Mouse (Mus musculus) midbrain, embryonic 11.5 days (tissue): ENCODE measurements at regions not wholly inside any gene's neighbourhood (a gene's known extent, or its start where the extent isn't known, plus 50 kb on each side); places are given as distances from the start of the nearest gene placed in this dataset.

Experiments
- ATAC-seq: fragments of 200-750 bp; cut with Nextera tagmentation; 2 replicates; pipeline ENCODE4 v1.8.0; 2017; ENCODE audit warnings: moderate TSS enrichment, moderate library complexity; ENCODE audit not compliant: low FRiP score
- DNase-seq: peaks from one replicate; pipeline ENCODE4 v3.0.0; 2015; ENCODE audit warnings: low spot score; ENCODE audit errors: missing footprints
- H3K27ac ChIP-seq: fragments of 300-500 bp; sonication (generic); 2 replicates; pipeline ENCODE4 v1.5.1; 2014; ENCODE audit warnings: low read depth, low read length
- H3K27me3 ChIP-seq: fragments of 300-500 bp; sonication (generic); 2 replicates; pipeline ENCODE4 v1.6.1; 2014; ENCODE audit warnings: mild to moderate bottlenecking, low read length, moderate library complexity, mixed read lengths; ENCODE audit not compliant: control insufficient read depth, insufficient read depth
- H3K36me3 ChIP-seq: fragments of 300-500 bp; sonication (generic); 2 replicates; pipeline ENCODE4 v1.6.1; 2014; ENCODE audit warnings: mild to moderate bottlenecking, low read length, moderate library complexity, mixed read lengths; ENCODE audit not compliant: control insufficient read depth, insufficient read depth
- H3K4me1 ChIP-seq: fragments of 300-500 bp; sonication (generic); 2 replicates; pipeline ENCODE4 v1.6.1; 2014; ENCODE audit warnings: low read length; ENCODE audit not compliant: control insufficient read depth, insufficient read depth
- H3K4me2 ChIP-seq: fragments of 300-500 bp; sonication (generic); 2 replicates; pipeline ENCODE4 v1.6.1; 2014; ENCODE audit warnings: mild to moderate bottlenecking, moderate library complexity
- H3K4me3 ChIP-seq: fragments of 300-500 bp; sonication (generic); 2 replicates; pipeline ENCODE4 v1.5.1; 2014; ENCODE audit warnings: low read depth, low read length
- H3K9ac ChIP-seq: fragments of 300-500 bp; sonication (generic); 2 replicates; pipeline ENCODE4 v1.6.1; 2014; ENCODE audit warnings: low read length
- H3K9me3 ChIP-seq: fragments of 300-500 bp; sonication (generic); 2 replicates; pipeline ENCODE4 v1.6.1; 2016; ENCODE audit warnings: low read length; ENCODE audit not compliant: control insufficient read depth
- WGBS: fragments of 180-500 bp; shearing (Covaris S2); extraction: QIAGEN DNeasy Blood & Tissue Kit; methylation state at CpG from one replicate; pipeline ENCODE4 v1.1.7; 2014; 5-methylcytosine and 5-hydroxymethylcytosine counted together

DNA sequence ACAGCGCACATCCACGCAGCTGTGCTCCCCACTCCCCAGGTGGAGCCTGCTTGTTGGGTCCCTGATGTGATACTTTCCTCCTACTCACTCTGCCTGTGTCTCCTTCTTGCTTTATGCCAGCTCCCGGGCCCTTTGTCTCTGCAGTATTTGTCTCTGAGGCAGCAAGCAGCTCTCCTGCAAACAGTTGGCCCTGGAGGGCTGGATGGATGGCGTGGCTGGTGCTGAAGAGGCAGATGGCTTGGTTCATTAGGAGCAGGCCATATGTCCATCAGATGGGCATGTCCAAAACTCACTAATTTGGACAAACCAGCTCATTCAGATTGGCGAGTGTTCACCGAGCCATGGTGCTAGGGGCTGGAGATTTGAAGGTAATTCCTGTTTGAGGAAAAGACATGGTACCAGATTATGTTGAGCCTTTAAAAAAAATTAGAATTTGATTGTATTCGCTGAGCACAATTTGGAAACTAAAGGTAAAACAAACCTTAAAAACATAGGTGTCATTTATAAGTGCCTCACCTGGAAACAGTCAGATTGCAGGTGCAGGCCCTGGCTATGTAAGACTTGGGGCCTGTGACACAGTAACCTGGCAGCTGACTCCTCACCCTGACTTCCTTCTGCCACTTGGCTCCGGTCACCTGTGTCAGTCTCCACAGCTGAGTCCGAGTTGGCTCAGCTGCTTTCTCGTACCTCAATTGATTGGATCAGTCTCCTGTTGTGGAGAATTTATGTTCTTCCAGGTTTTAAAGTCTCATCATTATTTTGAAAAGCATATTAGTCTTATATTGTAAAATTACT, 549.5 kb downstream of the Tbc1d22a start:
- no peak overlapping the region for H3K27ac ChIP-seq
- no peaks in the 10 kb centered on the region for H3K36me3 ChIP-seq
- H3K4me3 ChIP-seq, result no peak overlapping the region
- no peak overlapping the region for H3K4me2 ChIP-seq
- ATAC-seq (no peak), DNase-seq (peak; percentile 28)
- no peaks in the 10 kb centered on the region for H3K27me3 ChIP-seq
- no peaks in the 10 kb centered on the region for H3K4me1 ChIP-seq
- H3K9ac ChIP-seq, result no peak overlapping the region
- no peaks in the 10 kb centered on the region for H3K9me3 ChIP-seq
- 89% methylated on average over 10 of the region's 10 CpGs for WGBS

DNA sequence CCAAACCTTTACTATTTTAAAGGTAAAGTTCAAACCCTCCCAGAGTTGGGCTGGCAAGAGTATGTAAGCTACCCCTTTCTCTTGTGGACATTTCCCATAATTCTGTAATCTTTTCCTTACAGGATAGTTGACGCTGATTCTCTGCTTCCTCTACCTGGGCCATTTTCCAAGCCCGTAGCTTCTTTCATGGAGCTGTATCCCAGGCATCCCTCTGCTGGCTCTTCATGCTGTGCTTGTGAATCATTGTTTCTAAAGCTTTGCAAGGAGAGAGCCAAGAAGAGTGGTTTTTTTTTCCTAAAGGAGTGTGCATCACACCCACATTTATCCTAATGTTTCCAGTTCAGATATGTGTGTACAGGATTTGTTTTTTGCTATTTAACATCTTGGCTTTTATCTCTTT, 553.4 kb downstream of the Tbc1d22a start:
- 83% methylated on average over 2 of the region's 2 CpGs for WGBS
- no peaks in the 10 kb centered on the region for H3K4me1 ChIP-seq
- H3K27ac ChIP-seq, result no peak overlapping the region
- H3K36me3 ChIP-seq, result no peaks in the 10 kb centered on the region
- H3K27me3 ChIP-seq, result no peaks in the 10 kb centered on the region
- no peak for ATAC-seq
- no peak overlapping the region for H3K4me3 ChIP-seq
- DNase-seq, result no peak
- no peak overlapping the region for H3K4me2 ChIP-seq
- no peaks in the 10 kb centered on the region for H3K9me3 ChIP-seq
- no peak overlapping the region for H3K9ac ChIP-seq

DNA sequence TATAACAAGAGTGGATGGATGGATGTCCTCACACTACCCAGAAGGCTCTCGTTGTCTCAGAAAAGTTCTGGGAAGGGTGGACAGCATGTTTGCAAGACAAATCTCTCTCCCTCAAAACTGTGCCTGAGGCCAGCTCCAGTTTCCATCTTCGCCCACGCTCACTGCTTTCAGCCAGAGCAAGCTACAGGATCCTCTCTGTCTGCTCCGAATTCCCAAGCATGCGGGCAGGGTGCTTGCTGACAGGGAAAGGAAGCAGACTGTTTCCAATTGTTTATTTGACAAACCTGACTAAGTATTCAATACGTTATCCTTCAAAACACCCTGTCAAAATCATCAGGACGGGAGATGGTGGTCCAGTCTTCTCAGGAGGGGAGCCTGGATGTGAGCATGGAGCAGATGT, 558.8 kb downstream of the Tbc1d22a start:
- no peaks in the 10 kb centered on the region for H3K36me3 ChIP-seq
- no peak overlapping the region for H3K27ac ChIP-seq
- H3K4me2 ChIP-seq, result no peak overlapping the region
- ATAC-seq (no peak), DNase-seq (no peak)
- no peaks in the 10 kb centered on the region for H3K27me3 ChIP-seq
- H3K4me1 ChIP-seq, result no peaks in the 10 kb centered on the region
- no peak overlapping the region for H3K4me3 ChIP-seq
- no peak overlapping the region for H3K9ac ChIP-seq
- WGBS, result 87% methylated on average over 7 of the region's 7 CpGs
- H3K9me3 ChIP-seq, result no peaks in the 10 kb centered on the region

DNA sequence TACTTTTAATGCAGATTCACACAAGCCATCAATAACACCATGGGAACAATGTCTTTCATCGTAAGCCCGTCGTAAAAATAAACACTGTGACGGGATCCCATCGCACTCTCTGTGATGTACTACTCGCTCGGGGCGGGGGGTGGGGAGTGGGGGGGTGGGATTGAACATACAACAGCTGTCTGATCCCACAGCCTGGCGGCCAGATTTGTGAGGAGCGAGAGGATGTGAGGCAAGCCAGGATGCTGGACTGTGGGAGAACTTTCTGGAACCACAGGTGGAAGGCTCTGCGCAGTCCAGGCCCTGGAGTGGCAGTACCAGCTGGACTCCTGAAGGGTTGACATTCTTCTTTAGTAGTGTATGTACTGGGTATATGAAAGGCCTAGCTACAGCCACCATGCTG, 563.7 kb downstream of the Tbc1d22a start:
- Histone ChIP-seq H3K4me3 (no peak overlapping the region), H3K4me1 (no peaks in the 10 kb centered on the region), H3K36me3 (no peaks in the 10 kb centered on the region), H3K9me3 (no peaks in the 10 kb centered on the region), H3K4me2 (no peak overlapping the region), H3K27me3 (no peaks in the 10 kb centered on the region), H3K9ac (no peak overlapping the region), H3K27ac (no peak overlapping the region)
- no peak for ATAC-seq
- 90% methylated on average over 11 of the region's 11 CpGs for WGBS
- peak; percentile 4 for DNase-seq

DNA sequence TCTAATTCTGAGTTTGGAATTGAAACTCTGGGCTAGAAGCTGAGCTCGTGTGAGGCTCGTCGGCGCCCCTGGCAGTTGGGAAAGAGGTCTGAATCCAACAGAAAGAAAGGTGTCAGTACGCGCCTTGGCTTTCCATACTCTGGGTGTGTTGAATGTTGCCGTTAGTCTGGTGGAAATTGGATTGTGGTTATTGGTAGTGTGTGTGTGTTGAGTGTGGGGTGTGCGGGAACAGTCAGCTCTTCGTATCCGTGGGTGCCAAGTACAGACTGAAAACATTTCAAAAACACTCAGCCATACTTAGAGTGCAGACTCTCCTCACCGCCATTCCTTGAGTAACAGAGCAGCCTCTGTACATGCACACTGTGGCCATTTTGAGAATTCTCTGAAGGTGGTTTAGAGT, 566.9 kb downstream of the Tbc1d22a start:
- Histone ChIP-seq H3K4me2 (no peak overlapping the region), H3K36me3 (no peaks in the 10 kb centered on the region), H3K27me3 (no peaks in the 10 kb centered on the region), H3K27ac (no peak overlapping the region), H3K9ac (no peak overlapping the region), H3K9me3 (no peaks in the 10 kb centered on the region), H3K4me1 (no peaks in the 10 kb centered on the region), H3K4me3 (no peak overlapping the region)
- no peak for ATAC-seq
- 91% methylated on average over 11 of the region's 11 CpGs for WGBS
- no peak for DNase-seq

DNA sequence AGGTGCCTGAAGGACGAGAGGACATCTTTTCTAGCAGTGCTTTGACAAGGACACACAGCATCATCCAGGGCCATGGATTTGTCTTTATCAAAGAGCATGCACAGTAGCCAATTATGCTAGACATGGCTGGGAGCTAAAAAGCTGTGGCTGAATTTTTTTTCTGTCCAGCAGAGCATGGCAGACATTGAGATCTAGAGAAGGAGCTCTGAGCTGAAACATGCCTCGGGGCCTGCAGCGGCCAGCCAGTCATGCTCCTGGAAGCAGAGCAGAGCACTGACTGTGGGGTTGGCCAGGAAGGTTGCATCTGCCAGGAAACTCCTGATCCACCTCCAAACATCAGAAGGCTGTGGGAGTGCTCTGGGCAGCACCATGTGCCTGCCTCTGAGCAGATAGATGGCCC, 580.5 kb downstream of the Tbc1d22a start:
- Histone ChIP-seq H3K4me2 (no peak overlapping the region), H3K9me3 (no peaks in the 10 kb centered on the region), H3K27ac (no peak overlapping the region), H3K4me1 (no peaks in the 10 kb centered on the region), H3K4me3 (no peak overlapping the region), H3K27me3 (no peaks in the 10 kb centered on the region), H3K9ac (no peak overlapping the region), H3K36me3 (no peaks in the 10 kb centered on the region)
- ATAC-seq, result no peak
- DNase-seq, result no peak
- 71% methylated on average over 3 of the region's 3 CpGs for WGBS

DNA sequence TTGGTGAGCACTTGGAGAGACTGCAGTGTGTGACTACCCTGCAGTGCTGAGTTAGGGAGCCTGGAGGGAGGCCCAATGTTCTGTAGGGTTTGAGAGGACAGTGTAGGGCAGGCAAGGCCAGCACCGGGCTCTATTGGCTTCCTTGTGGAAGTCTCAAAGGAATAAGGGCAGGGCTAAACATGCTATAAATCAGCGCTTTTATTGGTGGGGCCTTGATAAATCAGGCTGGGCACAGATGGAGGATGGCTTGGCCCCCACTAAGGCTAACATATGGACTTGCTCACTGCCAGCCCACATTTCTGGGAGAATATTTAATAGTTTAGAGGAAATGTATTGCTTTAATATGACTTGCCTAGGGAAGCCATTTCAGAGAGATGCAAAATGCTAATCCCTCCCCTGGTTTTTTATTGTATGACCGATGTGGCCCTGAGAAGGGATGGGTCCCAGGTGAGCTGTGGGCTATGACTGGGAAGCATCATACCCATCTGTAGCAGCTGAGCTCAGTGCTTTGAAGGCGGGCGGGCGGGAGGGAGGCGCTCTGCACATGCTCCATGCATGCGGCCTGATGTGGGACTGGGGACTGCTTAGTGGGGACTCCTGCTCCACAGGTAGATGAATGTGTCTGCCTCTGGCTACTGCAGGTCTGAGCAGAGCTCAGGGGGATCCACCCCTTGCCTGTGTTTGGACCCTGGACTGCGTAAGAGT, 584.4 kb downstream of the Tbc1d22a start:
- no peak overlapping the region for H3K9ac ChIP-seq
- H3K36me3 ChIP-seq, result no peaks in the 10 kb centered on the region
- WGBS, result 95% methylated on average over 9 of the region's 9 CpGs
- H3K4me3 ChIP-seq, result no peak overlapping the region
- H3K27me3 ChIP-seq, result no peaks in the 10 kb centered on the region
- no peak overlapping the region for H3K4me2 ChIP-seq
- H3K27ac ChIP-seq, result no peak overlapping the region
- H3K9me3 ChIP-seq, result no peaks in the 10 kb centered on the region
- DNase-seq (no peak), ATAC-seq (no peak)
- H3K4me1 ChIP-seq, result no peaks in the 10 kb centered on the region

DNA sequence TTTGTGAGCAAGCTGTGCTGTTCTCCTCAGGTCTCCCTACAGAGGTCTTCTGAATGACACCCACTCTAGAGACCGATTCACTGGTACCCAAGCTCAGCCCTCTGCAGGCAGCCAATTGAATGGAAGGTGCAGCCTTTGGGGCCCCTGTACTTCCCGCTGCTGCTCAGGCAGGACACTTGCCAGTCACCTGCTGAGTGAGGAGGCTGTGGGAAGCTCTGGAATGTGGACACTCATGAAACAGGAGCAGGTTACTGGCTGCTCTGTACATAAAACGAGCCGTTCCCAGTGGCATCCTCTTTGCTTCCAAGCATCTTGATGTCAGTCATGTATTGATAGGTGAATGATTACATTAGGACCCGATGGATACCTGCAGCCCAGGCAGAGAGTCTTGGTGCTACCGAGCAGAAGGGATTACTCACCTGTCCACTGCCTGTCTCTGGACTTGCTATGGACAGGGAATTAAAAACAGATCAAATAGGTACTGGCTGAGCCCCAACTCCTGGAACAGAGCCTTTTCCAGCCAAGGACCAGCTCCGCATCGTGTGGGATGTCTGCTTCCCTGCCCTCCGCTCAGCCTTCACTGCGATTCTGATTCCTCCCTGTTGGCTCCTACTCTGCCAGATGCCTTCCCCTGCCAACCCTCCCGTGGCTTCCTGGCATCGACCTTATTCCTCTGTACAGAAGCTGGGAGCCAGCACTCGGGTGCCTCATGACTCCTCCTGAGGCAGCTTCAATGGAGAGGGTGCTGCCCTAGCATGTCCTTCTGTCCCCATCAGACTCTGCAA, 593.2 kb downstream of the Tbc1d22a start:
- Histone ChIP-seq H3K36me3 (no peaks in the 10 kb centered on the region), H3K9me3 (no peaks in the 10 kb centered on the region), H3K9ac (no peak overlapping the region), H3K4me2 (no peak overlapping the region), H3K4me3 (no peak overlapping the region), H3K27ac (no peak overlapping the region), H3K4me1 (no peaks in the 10 kb centered on the region), H3K27me3 (no peaks in the 10 kb centered on the region)
- ATAC-seq (no peak), DNase-seq (no peak)
- 83% methylated on average over 13 of the region's 13 CpGs for WGBS

DNA sequence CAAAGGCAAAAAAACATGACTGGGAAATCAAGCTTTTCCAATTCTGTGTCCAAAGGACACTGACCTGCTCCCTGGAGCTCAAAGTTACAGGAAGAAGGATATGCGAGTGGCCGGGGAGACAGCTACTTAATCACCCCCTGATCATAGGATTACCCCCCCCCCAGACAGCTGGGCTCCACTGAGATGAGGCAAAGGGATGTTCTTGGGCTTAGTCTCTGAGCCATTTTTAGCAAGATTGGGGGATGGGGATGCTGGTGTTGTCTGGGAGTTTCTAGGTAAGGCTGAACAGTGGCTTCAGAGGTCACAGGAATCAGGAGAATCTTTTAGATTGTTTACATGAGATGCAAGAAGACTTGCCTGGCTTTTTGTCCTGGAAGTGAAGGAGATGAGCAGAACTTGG, 597.6 kb downstream of the Tbc1d22a start:
- DNase-seq, result no peak
- no peak for ATAC-seq
- 65% methylated on average over 2 of the region's 2 CpGs for WGBS
- Histone ChIP-seq H3K27me3 (no peaks in the 10 kb centered on the region), H3K4me3 (no peak overlapping the region), H3K27ac (no peak overlapping the region), H3K9ac (no peak overlapping the region), H3K9me3 (no peaks in the 10 kb centered on the region), H3K36me3 (no peaks in the 10 kb centered on the region), H3K4me2 (no peak overlapping the region), H3K4me1 (no peaks in the 10 kb centered on the region)
